Mouse (Mus musculus): Measurements from ENCODE around the gene Capn13. TPM values are rescaled to one million over a fixed set of nuclear protein-coding genes. Genes with fewer than 3 reads are reported as not detected.

The Capn13 gene
- total and polyA plus RNA-seq, 3 experiments: 0.16 TPM; not detected in 2

- H3K4me1 ChIP-seq (ENCODE audit: control insufficient read depth, insufficient read depth, low read length): no peaks in the 10 kb centered on the region
- no peak for TF ChIP-seq EP300 (IDR thresholded peaks at IDR 0.05; ENCODE audit: insufficient read depth, low read depth, low read length)
- no peak for TF ChIP-seq POLR2A (IDR thresholded peaks at IDR 0.05; ENCODE audit: insufficient read depth, low read depth, low read length)
- no peak for TF ChIP-seq CTCF (IDR thresholded peaks at IDR 0.05)
- 47% methylated on average over 6 of the region's 6 CpGs for WGBS
- no peaks in the 10 kb centered on the region for H3K36me3 ChIP-seq (ENCODE audit: control insufficient read depth, insufficient read depth, low read length)
- no peak for DNase-seq
- H3K27ac ChIP-seq: no peak overlapping the region
- intact Hi-C loops (cut with DNase I): no loop called here
- no peaks in the 10 kb centered on the region for H3K79me2 ChIP-seq (replicated peaks; ENCODE audit: control insufficient read depth, insufficient read depth, low read length)
- no peak overlapping the region for H3K4me3 ChIP-seq
- H3K9ac ChIP-seq (ENCODE audit: low read depth, low read length): no peak overlapping the region
- no peaks in the 10 kb centered on the region for H3K27me3 ChIP-seq (ENCODE audit: control insufficient read depth, insufficient read depth, low read length)
Observed at GRCm38 (mm10) chr17:73325314-73325713, 75.4 kb downstream of the Capn13 start.

- Histone ChIP-seq H3K36me3 (ENCODE audit: control insufficient read depth, insufficient read depth, low read length) (no peaks in the 10 kb centered on the region), H3K4me1 (ENCODE audit: control insufficient read depth, insufficient read depth, low read length) (no peaks in the 10 kb centered on the region), H3K4me3 (no peak overlapping the region), H3K79me2 (replicated peaks; ENCODE audit: control insufficient read depth, insufficient read depth, low read length) (no peaks in the 10 kb centered on the region), H3K9ac (ENCODE audit: low read depth, low read length) (no peak overlapping the region), H3K27me3 (ENCODE audit: control insufficient read depth, insufficient read depth, low read length) (no peaks in the 10 kb centered on the region), H3K27ac (no peak overlapping the region)
- TF ChIP-seq EP300 (IDR thresholded peaks at IDR 0.05; ENCODE audit: insufficient read depth, low read depth, low read length) (no peak), CTCF (IDR thresholded peaks at IDR 0.05) (no peak)
- intact Hi-C loops (cut with DNase I): no loop called here
- no peak for DNase-seq
- WGBS: 31% methylated on average over 6 of the region's 6 CpGs
Observed at GRCm38 (mm10) chr17:73324732-73325131, 75.9 kb downstream of the Capn13 start.

- DNase-seq: no peak
- no peak overlapping the region for H3K9ac ChIP-seq (ENCODE audit: low read depth, low read length)
- WGBS: 81% methylated on average over 3 of the region's 3 CpGs
Observed at GRCm38 (mm10) chr17:73323981-73324380, 76.7 kb downstream of the Capn13 start.

GRCm38 (mm10) chr17:73314786-73315185, 85.9 kb downstream of the Capn13 start:
- intact Hi-C loops (cut with DNase I): no loop called here
- 94% methylated on average over 13 of the region's 13 CpGs for WGBS
- Histone ChIP-seq H3K4me3 (no peak overlapping the region), H3K79me2 (replicated peaks; ENCODE audit: control insufficient read depth, insufficient read depth, low read length) (no peaks in the 10 kb centered on the region), H3K27me3 (ENCODE audit: control insufficient read depth, insufficient read depth, low read length) (no peaks in the 10 kb centered on the region), H3K4me1 (ENCODE audit: control insufficient read depth, insufficient read depth, low read length) (no peaks in the 10 kb centered on the region), H3K36me3 (ENCODE audit: control insufficient read depth, insufficient read depth, low read length) (no peaks in the 10 kb centered on the region), H3K27ac (no peak overlapping the region), H3K9ac (ENCODE audit: low read depth, low read length) (no peak overlapping the region)
- no peak for TF ChIP-seq EP300 (IDR thresholded peaks at IDR 0.05; ENCODE audit: insufficient read depth, low read depth, low read length)
- no peak for TF ChIP-seq POLR2A (IDR thresholded peaks at IDR 0.05; ENCODE audit: insufficient read depth, low read depth, low read length)
- no peak for TF ChIP-seq CTCF (IDR thresholded peaks at IDR 0.05)
- DNase-seq: no peak

More at GRCm38 (mm10) chr17:73323981-73324380, 76.7 kb downstream of the Capn13 start:
- intact Hi-C loops (cut with DNase I): no loop called here
- no peak for TF ChIP-seq POLR2A (IDR thresholded peaks at IDR 0.05; ENCODE audit: insufficient read depth, low read depth, low read length)
- no peak for TF ChIP-seq EP300 (IDR thresholded peaks at IDR 0.05; ENCODE audit: insufficient read depth, low read depth, low read length)
- no peak for TF ChIP-seq CTCF (IDR thresholded peaks at IDR 0.05)
- no peaks in the 10 kb centered on the region for H3K27me3 ChIP-seq (ENCODE audit: control insufficient read depth, insufficient read depth, low read length)
- no peaks in the 10 kb centered on the region for H3K79me2 ChIP-seq (replicated peaks; ENCODE audit: control insufficient read depth, insufficient read depth, low read length)
- H3K4me3 ChIP-seq: no peak overlapping the region
- no peaks in the 10 kb centered on the region for H3K36me3 ChIP-seq (ENCODE audit: control insufficient read depth, insufficient read depth, low read length)
- H3K4me1 ChIP-seq (ENCODE audit: control insufficient read depth, insufficient read depth, low read length): no peaks in the 10 kb centered on the region
- no peak overlapping the region for H3K27ac ChIP-seq

GRCm38 (mm10) chr17:73311491-73311890, 89.2 kb downstream of the Capn13 start:
- 83% methylated on average over 5 of the region's 5 CpGs for WGBS
- DNase-seq: no peak
- Histone ChIP-seq H3K79me2 (replicated peaks; ENCODE audit: control insufficient read depth, insufficient read depth, low read length) (no peaks in the 10 kb centered on the region), H3K4me1 (ENCODE audit: control insufficient read depth, insufficient read depth, low read length) (no peaks in the 10 kb centered on the region), H3K27me3 (ENCODE audit: control insufficient read depth, insufficient read depth, low read length) (no peaks in the 10 kb centered on the region), H3K27ac (no peak overlapping the region), H3K36me3 (ENCODE audit: control insufficient read depth, insufficient read depth, low read length) (no peaks in the 10 kb centered on the region), H3K9ac (ENCODE audit: low read depth, low read length) (no peak overlapping the region), H3K4me3 (no peak overlapping the region)
- intact Hi-C loops (cut with DNase I): no loop called here
- no peak for TF ChIP-seq CTCF (IDR thresholded peaks at IDR 0.05)
- TF ChIP-seq EP300 (IDR thresholded peaks at IDR 0.05; ENCODE audit: insufficient read depth, low read depth, low read length): no peak
- TF ChIP-seq POLR2A (IDR thresholded peaks at IDR 0.05; ENCODE audit: insufficient read depth, low read depth, low read length): no peak

- intact Hi-C loops (cut with DNase I): no loop called here
- TF ChIP-seq POLR2A (IDR thresholded peaks at IDR 0.05; ENCODE audit: insufficient read depth, low read depth, low read length): no peak
- TF ChIP-seq CTCF (IDR thresholded peaks at IDR 0.05): no peak
- TF ChIP-seq EP300 (IDR thresholded peaks at IDR 0.05; ENCODE audit: insufficient read depth, low read depth, low read length): no peak
- DNase-seq: no peak
- Histone ChIP-seq H3K27ac (no peak overlapping the region), H3K27me3 (ENCODE audit: control insufficient read depth, insufficient read depth, low read length) (no peaks in the 10 kb centered on the region; the same call in 1 of the 2 replicates), H3K4me3 (no peak overlapping the region), H3K4me1 (ENCODE audit: control insufficient read depth, insufficient read depth, low read length) (no peaks in the 10 kb centered on the region), H3K9ac (ENCODE audit: low read depth, low read length) (no peak overlapping the region), H3K79me2 (replicated peaks; ENCODE audit: control insufficient read depth, insufficient read depth, low read length) (no peaks in the 10 kb centered on the region), H3K36me3 (ENCODE audit: control insufficient read depth, insufficient read depth, low read length) (no peaks in the 10 kb centered on the region)
- WGBS: 84% methylated on average over 4 of the region's 4 CpGs
Observed at GRCm38 (mm10) chr17:73308691-73309090, 92.0 kb downstream of the Capn13 start.

All from heart, adult 2 months (tissue).